Mouse (Mus musculus) urinary bladder, postnatal 14 days (tissue): ENCODE data around the gene Fam57b.

Experiments
- DNase-seq: peaks from one replicate; pipeline ENCODE4 v3.0.0; 2021; ENCODE audit warnings: low spot score

Gene Fam57b

GRCm38 (mm10) chr7:126799050-126799467, 1.6 kb downstream of the Fam57b start:
- peak; percentile 98 for DNase-seq

GRCm38 (mm10) chr7:126799468-126800268, 2.2 kb downstream of the Fam57b start:
- no peak for DNase-seq

- no peak for DNase-seq
Observed at GRCm38 (mm10) chr7:126800269-126801056, 3.0 kb downstream of the Fam57b start.

- DNase-seq, result no peak
Observed at GRCm38 (mm10) chr7:126801057-126801422, 3.6 kb downstream of the Fam57b start.

DNA sequence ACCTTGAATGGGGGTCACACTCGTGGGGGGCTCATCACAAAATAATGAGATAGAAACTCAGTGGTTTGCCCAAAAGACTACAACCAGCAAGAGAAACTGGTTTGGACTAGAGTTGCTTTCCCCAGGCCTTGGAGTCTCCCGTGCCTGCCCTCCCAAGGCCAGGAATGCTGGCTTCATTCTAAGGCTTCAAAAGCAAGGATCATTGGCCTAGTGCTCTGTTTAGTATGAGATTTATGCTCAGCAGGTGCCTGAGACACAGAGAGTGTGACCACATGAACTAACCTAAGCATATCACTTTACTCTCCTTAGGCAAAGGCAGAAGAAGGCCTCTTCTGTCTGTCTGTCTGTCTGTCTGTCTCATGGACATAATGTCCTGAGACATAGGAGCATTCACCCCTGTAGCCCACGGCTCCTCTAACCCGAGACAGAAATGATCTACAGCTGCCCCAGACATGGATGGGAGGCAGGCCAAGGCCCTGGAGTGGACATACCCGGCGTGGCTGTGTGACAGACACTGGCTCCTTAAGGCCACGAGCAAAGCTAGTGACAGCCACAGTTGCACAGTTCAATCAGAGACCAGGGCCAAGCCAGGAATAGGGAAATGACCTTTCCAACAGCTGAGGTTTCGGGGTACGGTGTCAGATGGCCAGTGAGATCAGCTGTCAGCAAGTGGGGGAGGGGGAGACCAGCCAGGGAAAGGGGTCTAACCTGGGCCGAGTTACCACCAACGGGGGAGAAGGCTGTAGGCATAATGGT, 4.8 kb downstream of the Fam57b start:
- no peak for DNase-seq

GRCm38 (mm10) chr7:126803181-126803580, 5.7 kb downstream of the Fam57b start:
- no peak for DNase-seq

DNA sequence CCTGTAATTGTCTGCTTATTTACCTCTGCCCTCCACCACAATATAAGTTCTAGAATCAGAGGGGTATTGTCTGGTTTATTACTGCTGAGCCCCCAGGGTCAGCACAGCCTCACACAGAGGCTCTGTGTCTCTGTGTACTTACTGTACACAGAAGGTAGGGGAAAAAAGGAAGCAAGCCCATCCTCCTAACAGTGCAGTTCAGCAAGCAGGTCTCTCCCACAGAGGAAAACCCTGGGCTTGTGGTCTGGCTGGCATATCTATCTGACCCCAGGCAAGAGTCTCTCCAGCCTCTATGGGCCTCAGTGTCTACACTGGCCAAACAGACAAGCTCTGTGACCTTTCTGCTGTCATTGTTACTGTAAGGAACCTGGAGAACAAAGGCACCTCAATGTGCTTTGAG, 6.3 kb downstream of the Fam57b start:
- no peak for DNase-seq

DNA sequence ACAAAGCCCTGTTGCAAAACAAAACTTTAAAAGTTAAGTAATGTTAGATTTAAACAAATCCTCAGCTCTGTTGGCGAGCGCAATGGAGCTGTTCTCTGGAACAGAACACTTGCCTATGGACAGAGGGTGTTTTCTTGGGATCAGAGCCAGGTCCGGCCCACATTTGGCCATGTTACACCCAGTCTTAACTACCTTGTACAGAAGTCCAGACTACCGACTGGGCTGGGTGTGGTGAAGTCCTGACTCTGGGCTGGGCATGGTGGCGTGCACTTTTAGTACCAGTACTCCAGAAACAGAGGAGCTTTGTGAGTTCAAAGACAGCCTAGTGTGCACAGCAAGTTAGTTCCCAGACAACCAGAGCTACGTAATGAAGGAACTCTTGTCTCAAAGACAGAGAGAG, 9.5 kb downstream of the Fam57b start:
- DNase-seq, result no peak

- DNase-seq, result no peak
Observed at GRCm38 (mm10) chr7:126807405-126807804, 9.9 kb downstream of the Fam57b start.

DNA sequence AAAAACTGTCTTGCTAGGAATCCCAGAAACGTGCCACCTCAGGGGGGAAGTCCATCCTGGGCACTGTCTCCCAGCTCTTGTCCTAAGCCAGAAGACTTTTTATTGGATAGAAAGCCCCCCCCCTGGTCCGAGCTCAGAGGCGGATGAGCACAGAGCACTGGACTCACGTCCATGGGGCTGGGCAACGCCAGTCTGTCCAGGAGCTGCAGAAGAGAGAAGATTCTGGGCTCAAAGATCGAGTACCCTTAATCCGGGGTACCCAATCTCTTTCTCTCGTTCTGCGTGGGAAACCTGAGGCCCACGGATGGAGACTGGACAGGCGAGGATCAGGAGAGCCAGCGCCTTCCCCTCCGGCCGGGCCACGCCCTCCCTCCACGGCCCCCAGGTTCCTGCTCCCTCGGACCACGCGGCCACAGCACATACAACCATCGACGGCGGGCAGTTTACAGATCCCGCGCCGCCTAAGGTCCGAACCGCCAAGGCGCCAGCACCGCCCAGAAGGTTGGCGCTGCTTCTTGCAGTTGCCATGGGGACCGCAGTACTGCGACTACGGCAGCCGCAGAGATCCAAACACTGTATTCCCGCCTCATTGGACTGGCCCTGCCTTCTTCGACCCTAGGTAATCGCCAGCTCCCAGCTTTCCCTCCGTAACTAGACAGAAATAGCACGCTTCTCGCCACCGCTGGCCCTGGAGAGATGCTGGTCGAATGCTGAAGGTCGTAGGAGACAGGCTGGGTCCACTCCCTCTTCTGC, 11.4 kb downstream of the Fam57b start:
- DNase-seq, result peak; percentile 90

DNA sequence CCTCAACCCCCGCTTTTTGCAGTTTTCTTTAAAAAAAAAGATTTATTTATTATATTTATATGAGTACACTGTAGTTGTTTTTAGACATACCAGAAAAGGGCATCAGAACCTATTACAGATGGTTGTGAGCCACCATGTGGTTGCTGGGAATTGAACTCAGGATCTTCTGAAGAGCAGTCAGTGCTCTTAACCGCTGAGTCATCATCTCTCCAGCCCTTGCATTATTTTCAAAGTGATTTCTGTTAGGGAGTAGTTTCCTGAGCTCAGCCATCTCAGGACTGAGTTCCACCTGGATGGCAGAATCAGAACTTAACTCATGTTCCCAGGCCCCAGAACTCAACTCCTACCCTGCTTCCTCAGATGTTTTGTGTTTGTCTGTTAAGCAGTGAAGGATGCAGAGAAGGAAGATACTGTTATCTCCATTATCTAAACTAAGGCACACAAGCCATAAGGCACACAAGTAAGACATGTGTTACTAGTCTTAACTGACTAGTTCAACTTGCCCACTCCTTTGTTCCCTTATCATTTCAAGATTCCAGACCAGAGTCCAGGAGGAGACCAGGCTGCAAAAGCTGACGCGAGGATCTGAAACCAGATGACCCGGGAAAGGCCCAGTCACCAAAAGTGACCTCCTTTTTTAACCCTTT, 12.4 kb downstream of the Fam57b start:
- DNase-seq, result no peak

- no peak for DNase-seq
Observed at GRCm38 (mm10) chr7:126815726-126816222, 18.3 kb downstream of the Fam57b start.

DNA sequence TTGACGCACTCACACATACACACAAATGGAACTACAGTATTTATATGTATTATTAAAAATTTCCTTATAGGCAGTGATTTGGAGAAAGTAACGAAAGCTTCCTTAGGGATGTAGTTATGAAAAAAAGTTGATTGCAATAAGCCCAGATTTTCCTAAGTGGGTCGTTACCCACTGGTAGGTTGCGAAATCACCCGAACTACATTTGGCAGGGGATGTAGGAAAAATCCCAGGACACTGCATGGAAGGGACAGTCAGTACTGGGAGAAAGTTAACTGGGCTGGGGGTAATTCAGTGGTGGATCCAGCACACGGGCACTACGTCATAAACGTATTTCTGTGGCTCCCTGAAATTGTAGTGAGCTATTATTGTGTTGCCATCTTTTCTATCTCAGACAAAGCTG, 19.0 kb downstream of the Fam57b start:
- no peak for DNase-seq

GRCm38 (mm10) chr7:126817595-126817994, 20.1 kb downstream of the Fam57b start:
- no peak for DNase-seq

GRCm38 (mm10) chr7:126818818-126819217, 21.4 kb downstream of the Fam57b start:
- no peak for DNase-seq

DNA sequence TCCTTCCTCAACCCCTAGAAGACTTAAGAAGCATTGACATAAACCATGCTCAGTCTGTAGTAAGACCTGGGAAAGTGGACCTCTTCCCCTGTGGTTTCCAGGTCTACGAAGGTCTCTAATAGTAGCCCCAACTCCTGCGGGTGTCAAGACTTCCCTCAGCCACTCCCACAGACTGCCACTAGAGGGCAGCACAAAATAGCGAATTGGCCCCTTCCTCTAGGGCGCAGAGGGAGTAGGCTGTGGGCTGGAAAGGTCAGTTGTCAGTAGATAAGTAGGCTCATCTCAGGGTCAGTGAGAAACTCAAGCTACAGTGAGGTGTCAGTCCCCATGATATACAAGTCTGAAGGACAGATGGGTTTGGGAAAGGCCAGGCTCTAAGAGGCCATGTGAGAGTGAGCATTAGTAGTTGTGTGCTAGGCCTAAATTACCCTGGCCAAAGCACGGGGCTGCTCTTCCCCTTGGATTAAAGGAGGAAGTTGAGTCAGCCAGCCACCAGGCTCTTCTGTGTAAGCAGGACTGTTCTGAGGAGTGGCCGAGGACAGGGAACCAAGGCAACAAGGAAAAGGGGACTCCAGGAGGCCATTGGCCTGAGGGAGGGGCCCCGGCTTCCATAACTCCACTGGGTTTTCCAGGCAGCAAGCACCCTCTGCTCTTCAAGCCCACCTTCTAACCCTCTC, 24.5 kb downstream of the Fam57b start:
- DNase-seq, result peak; percentile 79

DNA sequence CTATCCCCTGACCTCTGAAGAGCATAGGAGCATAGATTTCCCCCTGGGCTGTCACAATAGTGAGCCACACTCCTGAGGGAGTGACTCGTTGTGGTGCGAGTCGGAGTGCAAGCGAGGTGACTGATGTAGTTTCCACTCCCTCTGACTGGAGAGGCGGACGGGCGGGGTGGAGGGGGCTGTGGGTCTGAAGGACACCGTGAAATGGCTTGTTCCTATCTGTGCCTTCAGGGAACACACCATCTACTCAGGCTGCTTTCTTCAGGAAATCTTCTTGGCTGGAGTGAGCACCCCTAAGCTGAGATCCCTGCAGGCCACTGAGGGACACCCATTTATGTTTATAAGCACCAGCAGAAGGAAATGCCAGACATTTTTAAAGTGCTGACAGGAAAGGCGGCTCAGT, 25.3 kb downstream of the Fam57b start:
- no peak for DNase-seq

DNA sequence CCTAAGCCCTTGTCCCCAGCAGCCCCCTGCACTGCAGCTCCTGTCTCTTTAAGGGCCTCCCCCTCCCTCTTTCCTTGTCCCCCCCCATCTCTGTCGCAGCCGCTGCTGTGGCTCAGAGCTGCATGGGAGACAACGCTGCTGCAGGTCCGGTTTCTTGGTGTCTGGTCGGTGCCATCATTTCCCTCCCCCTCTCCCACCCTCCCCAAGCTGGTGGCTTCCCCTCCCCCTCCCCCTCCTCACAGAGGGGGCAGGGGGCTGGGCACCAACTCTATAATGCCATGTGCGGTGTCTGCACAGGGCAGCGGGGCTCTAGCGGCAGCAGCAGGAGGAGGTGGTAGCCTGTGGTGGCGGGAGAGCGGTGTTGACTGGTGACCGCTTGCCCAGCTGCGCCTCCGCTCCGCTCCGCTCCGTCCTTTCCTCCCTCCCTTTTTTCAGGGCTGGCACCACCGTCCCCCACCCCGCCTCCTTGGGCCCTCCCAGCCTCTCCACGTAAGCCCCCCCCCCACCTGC, 25.8 kb downstream of the Fam57b start:
- DNase-seq, result no peak

- DNase-seq, result no peak
Observed at GRCm38 (mm10) chr7:126823940-126824339, 26.5 kb downstream of the Fam57b start.

DNA sequence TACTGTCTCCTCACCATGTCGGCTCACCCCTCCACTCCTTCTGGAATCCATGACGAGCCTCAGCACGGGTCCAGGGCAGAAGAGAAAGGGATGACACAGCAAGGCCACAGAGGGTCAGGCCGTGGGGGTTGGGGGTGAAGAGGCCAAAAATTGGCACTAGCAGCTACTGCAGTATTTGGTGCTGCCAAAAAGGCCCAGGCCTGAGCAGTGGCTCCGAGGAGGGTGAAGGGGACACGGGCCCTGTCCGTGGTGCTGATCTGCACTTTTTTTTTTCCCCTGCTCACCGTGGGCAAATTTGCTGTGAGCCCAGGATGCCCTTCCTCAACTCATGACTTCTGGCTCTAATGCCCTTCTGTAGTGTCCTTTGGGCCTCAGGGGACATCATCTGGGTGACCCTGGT, 27.9 kb downstream of the Fam57b start:
- no peak for DNase-seq
